Mouse (Mus musculus) midbrain, embryonic 14.5 days (tissue): ENCODE data around the gene Camta2. TPM values are rescaled to one million over a fixed set of nuclear protein-coding genes. Genes with fewer than 3 reads are reported as not detected.

Source experiments
- ATAC-seq: fragments of 200-750 bp; cut with Nextera tagmentation; 2 replicates; pipeline ENCODE4 v1.8.0; 2017; ENCODE audit warnings: moderate number of reproducible peaks, moderate library complexity; ENCODE audit not compliant: low FRiP score, low TSS enrichment
- DNase-seq: peaks from one replicate; pipeline ENCODE4 v3.0.0-alpha.2; 2015
- H3K27ac ChIP-seq: fragments of 300-500 bp; sonication (generic); replicated peaks from 2 replicates; pipeline ENCODE4 v1.5.1; 2014; ENCODE audit warnings: mild to moderate bottlenecking, low read depth, low read length, moderate library complexity
- H3K27me3 ChIP-seq: fragments of 300-500 bp; sonication (generic); 2 replicates; pipeline ENCODE4 v1.6.1; 2014; ENCODE audit warnings: low read length, control low read depth, mixed read lengths; ENCODE audit not compliant: control insufficient read depth, insufficient read depth
- H3K36me3 ChIP-seq: fragments of 300-500 bp; sonication (generic); 2 replicates; pipeline ENCODE4 v1.6.1; 2014; ENCODE audit warnings: low read length, control low read depth; ENCODE audit not compliant: control insufficient read depth, insufficient read depth
- H3K4me1 ChIP-seq: fragments of 300-500 bp; sonication (generic); 2 replicates; pipeline ENCODE4 v1.6.1; 2014; ENCODE audit warnings: mild to moderate bottlenecking, antibody characterized with exemption, low read length, control low read depth; ENCODE audit not compliant: control insufficient read depth, insufficient read depth
- H3K4me2 ChIP-seq: fragments of 300-500 bp; sonication (generic); 2 replicates; pipeline ENCODE4 v1.6.1; 2014; ENCODE audit warnings: mild to moderate bottlenecking, low read length, moderate library complexity
- H3K4me3 ChIP-seq: fragments of 300-500 bp; sonication (generic); replicated peaks from 2 replicates; pipeline ENCODE4 v1.5.1; 2014; ENCODE audit warnings: low read depth, low read length
- H3K9ac ChIP-seq: fragments of 300-500 bp; sonication (generic); replicated peaks from 2 replicates; pipeline ENCODE4 v1.6.1; 2014; ENCODE audit warnings: mild to moderate bottlenecking, low read length, moderate library complexity
- H3K9me3 ChIP-seq: fragments of 300-500 bp; sonication (generic); 2 replicates; pipeline ENCODE4 v1.6.1; 2016; ENCODE audit warnings: low read length, control low read depth, mixed read lengths; ENCODE audit not compliant: control insufficient read depth
- WGBS: fragments of 180-500 bp; shearing (Covaris S2); extraction: QIAGEN DNeasy Blood & Tissue Kit; methylation state at CpG from one replicate; pipeline ENCODE4 v1.1.7; 2014; 5-methylcytosine and 5-hydroxymethylcytosine counted together
- polyA plus RNA-seq: library from polyadenylated mRNA; unstranded; fragments of >200 nt; fragmentation: Nextera tagmentation; extraction: Ambion mirVana; gene quantifications from 2 replicates; pipeline ENCODE4 v1.2.1, GENCODE M21; 2014

Gene Camta2
- polyA plus RNA-seq, 1 experiment from 2014 or later, result 19.4 TPM

DNA sequence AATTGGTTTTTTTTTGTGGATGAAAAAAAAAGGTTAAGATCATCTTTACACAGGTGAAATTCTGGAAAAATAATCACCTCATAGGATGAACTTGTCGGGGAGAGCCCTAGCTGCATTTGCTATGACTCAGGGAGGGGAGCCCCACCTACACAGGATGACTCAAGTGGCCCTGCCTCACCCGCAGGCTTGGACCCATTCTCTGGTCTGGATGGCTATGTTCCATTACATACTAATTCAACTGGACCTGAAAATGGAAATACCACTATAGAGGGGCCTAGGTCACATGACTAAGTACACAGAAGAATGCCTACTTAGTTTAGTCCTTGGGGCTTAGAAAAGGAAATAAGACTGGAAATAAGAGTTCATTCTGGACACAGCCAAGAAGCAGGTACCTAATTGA, 36.5 kb downstream of the Camta2 start:
- H3K9ac ChIP-seq, result no peak overlapping the region
- 85% methylated on average over 2 of the region's 2 CpGs for WGBS
- peaks cover 43% of the 10 kb centered on the region for H3K36me3 ChIP-seq
- no peak overlapping the region for H3K4me2 ChIP-seq
- H3K27ac ChIP-seq, result no peak overlapping the region
- peaks cover 39% of the 10 kb centered on the region for H3K4me1 ChIP-seq
- DNase-seq (no peak), ATAC-seq (no peak)
- H3K4me3 ChIP-seq, result no peak overlapping the region
- H3K27me3 ChIP-seq, result no peaks in the 10 kb centered on the region
- H3K9me3 ChIP-seq, result no peaks in the 10 kb centered on the region

DNA sequence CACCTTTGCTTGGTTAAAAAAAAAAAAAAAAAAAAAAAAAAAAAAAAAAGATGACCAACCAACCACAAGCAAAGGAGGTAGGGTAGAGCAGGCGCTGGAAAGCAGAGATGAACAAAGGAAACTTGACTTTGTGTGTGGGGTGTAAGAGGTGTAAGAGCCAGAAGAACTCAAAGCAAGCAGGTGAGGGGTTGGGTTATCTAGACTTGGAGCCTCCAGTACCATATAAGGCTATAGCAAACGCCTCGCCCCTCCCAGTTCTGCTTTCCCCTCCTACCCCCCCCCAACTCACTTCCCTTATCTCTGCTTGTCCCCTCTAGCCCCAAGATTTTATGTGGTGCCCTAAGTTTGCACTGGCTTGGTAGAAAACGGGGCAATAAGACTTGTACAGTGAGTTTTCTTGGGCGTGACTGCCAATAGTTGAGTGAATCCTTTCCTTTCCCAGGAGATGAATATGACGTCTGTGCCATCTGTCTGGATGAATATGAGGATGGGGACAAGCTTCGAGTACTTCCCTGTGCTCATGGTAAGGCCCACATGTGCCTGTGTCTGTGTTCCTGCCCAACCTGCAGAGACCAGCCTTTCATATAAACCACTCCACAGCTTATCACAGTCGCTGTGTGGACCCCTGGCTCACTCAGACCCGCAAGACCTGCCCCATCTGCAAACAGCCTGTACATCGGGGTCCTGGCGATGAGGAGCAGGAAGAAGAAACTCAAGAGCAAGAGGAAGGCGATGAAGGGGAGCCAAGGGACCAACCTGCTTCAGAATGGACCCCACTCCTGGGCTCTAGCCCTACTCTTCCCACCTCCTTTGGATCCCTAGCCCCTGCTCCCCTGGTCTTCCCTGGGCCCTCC, 37.4 kb downstream of the Camta2 start:
- H3K9me3 ChIP-seq, result no peaks in the 10 kb centered on the region

DNA sequence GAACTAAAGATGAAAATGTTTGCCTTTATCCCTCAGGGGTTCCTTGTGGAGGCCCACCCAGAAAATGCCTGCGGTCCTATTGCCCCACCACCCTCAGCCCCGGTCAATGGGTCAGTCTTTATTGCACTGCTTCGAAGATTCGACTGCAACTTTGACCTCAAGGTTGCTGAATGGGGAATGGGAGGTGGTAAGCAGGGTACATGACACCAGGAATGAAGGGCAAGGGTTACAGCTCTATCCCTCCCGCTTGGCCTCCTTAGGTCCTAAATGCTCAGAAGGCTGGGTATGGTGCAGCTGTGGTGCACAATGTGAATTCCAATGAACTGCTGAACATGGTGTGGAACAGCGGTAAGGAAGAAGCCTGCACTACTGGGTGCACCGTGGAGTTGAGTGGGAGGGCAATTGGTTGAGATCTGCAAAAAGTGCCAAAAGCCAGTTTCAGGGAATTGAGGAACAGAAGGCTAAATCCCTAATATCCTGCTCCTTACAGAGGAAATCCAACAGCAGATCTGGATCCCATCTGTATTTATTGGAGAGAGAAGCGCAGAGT, 38.6 kb downstream of the Camta2 start:
- ATAC-seq (no peak), DNase-seq (no peak)
- Histone ChIP-seq H3K27me3 (no peaks in the 10 kb centered on the region), H3K4me2 (no peak overlapping the region; the same call in 1 of the 2 replicates), H3K4me3 (peak overlapping the region; percentile 70; the same call in 1 of the 2 replicates), H3K9ac (no peak overlapping the region), H3K4me1 (peaks cover 41% of the 10 kb centered on the region), H3K9me3 (no peaks in the 10 kb centered on the region), H3K27ac (no peak overlapping the region), H3K36me3 (peaks cover 50% of the 10 kb centered on the region)
- 92% methylated on average over 8 of the region's 8 CpGs for WGBS

More for the DNA sequence above, 37.4 kb downstream of the Camta2 start:
- H3K9ac ChIP-seq, result no peak overlapping the region
- WGBS, result 86% methylated on average over 12 of the region's 12 CpGs
- H3K27me3 ChIP-seq, result no peaks in the 10 kb centered on the region
- H3K27ac ChIP-seq, result no peak overlapping the region
- no peak overlapping the region for H3K4me2 ChIP-seq
- peaks cover 43% of the 10 kb centered on the region for H3K36me3 ChIP-seq
- H3K4me1 ChIP-seq, result peaks cover 42% of the 10 kb centered on the region
- no peak for DNase-seq
- no peak overlapping the region for H3K4me3 ChIP-seq
- no peak for ATAC-seq

DNA sequence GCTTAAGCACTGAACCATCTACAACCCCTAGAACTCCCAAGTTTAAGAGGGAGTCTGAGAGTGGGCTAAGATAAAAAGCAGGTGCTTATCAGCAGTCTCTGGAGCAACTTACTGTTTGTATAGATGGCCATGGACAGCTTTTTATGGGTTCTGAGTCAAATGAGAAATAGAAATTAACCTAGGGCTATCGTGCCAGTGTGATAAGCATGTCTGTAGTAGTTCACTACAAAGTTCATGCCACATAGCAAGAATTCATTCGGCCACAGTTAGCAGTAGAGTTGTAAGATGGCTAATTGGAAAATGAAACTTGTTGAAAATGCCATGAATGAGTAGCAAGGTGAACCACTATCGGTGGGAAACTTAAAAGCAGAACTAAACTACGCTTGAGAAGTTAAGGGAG, 39.4 kb downstream of the Camta2 start:
- H3K27ac ChIP-seq, result no peak overlapping the region
- DNase-seq (no peak), ATAC-seq (no peak)
- peaks cover 52% of the 10 kb centered on the region for H3K36me3 ChIP-seq
- H3K9me3 ChIP-seq, result no peaks in the 10 kb centered on the region
- 92% methylated on average over 4 of the region's 4 CpGs for WGBS
- H3K4me2 ChIP-seq, result peak overlapping the region; percentile 100
- H3K27me3 ChIP-seq, result no peaks in the 10 kb centered on the region
- peak overlapping the region; percentile 70 for H3K4me3 ChIP-seq
- peak overlapping the region; percentile 7; the same call in 1 of the 2 replicates for H3K9ac ChIP-seq
- peaks cover 41% of the 10 kb centered on the region for H3K4me1 ChIP-seq

DNA sequence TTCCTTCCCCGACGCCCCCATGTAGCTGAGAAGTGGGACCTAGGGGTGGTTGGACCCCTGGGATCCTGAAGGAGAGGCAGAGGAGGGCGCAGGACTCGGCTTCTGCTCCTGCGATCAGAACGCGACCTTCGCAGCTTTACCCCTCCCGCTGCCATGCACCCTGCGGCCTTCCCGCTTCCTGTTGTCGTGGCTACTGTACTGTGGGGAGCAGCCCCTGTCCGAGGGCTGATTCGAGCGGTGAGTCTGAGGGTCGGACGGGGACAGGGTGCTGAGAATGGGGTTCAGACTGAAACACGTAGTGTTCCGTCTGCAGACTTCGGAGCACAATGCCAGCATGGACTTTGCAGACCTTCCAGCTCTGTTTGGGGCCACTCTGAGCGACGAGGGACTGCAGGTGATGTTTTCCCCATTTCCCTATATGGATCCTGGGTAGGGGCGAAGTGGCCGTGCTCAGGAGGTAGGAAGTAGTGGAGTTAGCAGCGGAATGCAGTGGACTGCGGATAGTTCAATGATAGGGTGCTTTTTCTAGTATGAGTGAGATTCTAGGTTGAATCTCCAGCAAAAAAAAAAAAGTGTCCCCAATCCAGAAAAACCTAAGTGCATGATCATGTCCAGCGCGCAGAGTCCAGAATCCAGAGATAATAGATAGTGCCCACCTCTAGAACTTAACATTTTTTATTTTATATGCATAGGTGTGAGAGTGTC, 40.0 kb downstream of the Camta2 start:
- peak; percentile 5; the same call in 1 of the 2 replicates for ATAC-seq
- peaks cover 51% of the 10 kb centered on the region for H3K36me3 ChIP-seq
- no peaks in the 10 kb centered on the region for H3K27me3 ChIP-seq
- peak overlapping the region; percentile 100 for H3K4me2 ChIP-seq
- H3K9me3 ChIP-seq, result no peaks in the 10 kb centered on the region
- H3K9ac ChIP-seq, result peak overlapping the region; percentile 80
- peaks cover 37% of the 10 kb centered on the region for H3K4me1 ChIP-seq
- peak overlapping the region; percentile 70 for H3K4me3 ChIP-seq
- WGBS, result 4% methylated on average over 28 of the region's 28 CpGs
- DNase-seq, result no peak
- H3K27ac ChIP-seq, result peak overlapping the region; percentile 95

DNA sequence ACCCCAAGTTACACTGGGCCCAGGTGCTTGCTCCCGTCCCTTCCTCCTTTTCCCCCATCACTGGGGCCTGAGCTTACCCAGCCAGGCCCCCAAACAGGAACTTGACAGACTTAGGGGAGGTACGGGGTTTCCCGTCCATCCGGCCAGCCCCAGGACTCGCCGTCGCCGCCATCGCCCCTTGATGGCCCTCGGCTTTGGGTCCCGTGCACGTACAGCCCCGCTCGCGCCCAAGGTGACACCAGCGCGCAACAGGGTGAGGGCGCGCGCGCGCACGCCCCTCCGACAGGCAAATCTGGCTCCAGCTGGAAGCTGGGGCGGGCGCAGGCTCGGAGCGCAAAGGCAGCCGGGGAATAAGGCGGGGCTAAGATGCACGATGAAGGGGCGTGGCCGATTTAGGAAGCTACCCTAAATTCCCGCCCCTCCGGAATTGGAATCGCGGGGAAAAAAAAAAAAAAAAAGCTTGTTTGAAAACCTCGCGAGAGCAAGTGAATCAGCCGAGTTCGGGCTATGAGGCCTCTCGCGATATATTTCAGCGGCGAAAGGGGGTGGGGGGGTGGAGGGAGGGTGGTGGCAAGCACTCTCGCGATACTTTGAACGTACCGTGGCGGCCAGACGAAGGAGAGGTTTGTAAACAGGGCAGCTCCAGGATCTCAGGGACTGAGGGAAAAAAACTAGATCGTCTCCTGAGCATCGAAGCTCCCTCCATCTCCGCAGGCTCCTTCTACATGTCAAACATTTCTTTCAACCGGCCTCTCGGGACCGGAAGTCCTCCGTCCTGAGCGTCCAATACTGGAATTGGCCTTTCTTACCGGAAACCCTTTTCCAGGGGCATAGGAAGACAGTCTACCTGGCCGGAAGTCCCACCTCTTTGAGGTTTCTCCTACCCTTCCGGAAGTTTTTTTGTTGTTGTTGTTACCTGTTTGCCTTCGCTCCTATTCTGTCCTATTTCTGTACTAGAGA, 40.9 kb downstream of the Camta2 start, which contains the start of the genes Rnf167 and Slc25a11:
TSS of gene Rnf167 (plus strand) at position 545 of the 960 bp plus-strand sequence.
TSS of gene Slc25a11 (minus strand) at position 789 of the 960 bp plus-strand sequence.
- H3K9ac ChIP-seq, result peak within 1 kb of the TSS; percentile 91
- peak within 1 kb of the TSS; percentile 100 for H3K4me2 ChIP-seq
- ATAC-seq (peak; percentile 92), DNase-seq (peak; percentile 100)
- peaks cover 28% of the 10 kb centered on the region for H3K4me1 ChIP-seq
- under 1% methylated on average over 63 of the region's 63 CpGs for WGBS
- H3K36me3 ChIP-seq, result peaks cover 45% of the 10 kb centered on the region
- H3K9me3 ChIP-seq, result no peaks in the 10 kb centered on the region
- peak within 1 kb of the TSS; percentile 70 for H3K4me3 ChIP-seq
- H3K27ac ChIP-seq, result peak within 1 kb of the TSS; percentile 95
- H3K27me3 ChIP-seq, result no peaks in the 10 kb centered on the region

DNA sequence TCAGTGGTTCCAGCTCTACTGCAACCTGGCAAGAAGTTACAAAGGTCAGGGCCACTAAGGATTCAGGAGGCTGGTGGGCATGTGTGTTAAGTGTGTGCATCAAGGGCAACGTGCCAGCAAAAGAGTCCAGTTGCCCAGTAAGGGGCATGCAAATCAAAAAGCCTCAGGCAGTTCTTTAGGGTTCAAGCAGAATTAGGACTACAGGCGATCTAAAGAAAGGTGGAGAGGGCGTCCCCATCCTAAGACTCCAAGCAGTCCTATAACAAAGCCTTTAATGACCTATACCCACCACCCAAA, 41.7 kb downstream of the Camta2 start:
- Histone ChIP-seq H3K9me3 (no peaks in the 10 kb centered on the region), H3K27me3 (no peaks in the 10 kb centered on the region), H3K4me3 (peak overlapping the region; percentile 70), H3K9ac (peak overlapping the region; percentile 91), H3K27ac (peak overlapping the region; percentile 95), H3K4me1 (peaks cover 27% of the 10 kb centered on the region), H3K36me3 (peaks cover 37% of the 10 kb centered on the region), H3K4me2 (peak overlapping the region; percentile 92)
- ATAC-seq (no peak), DNase-seq (peak; percentile 25)
- WGBS, result 13% methylated on average over 3 of the region's 3 CpGs
